Mouse (Mus musculus): ENCODE measurements at regions not wholly inside any gene's neighbourhood (a gene's known extent, or its start where the extent isn't known, plus 50 kb on each side); places are given as distances from the start of the nearest gene placed in this dataset.
"Not testable (repeated sequence)": the region's sequence is repeated elsewhere in the genome, so short reads cannot be mapped to it uniquely, and the experiment has no call there.

- no peak for ATAC-seq (ENCODE audit: insufficient read depth)
- Histone ChIP-seq H3K9ac (replicated peaks) (no peak overlapping the region), H3K4me2 (ENCODE audit: low read depth) (no peak overlapping the region), H3K4me1 (replicated peaks; ENCODE audit: control insufficient read depth in 2 of 2, insufficient read depth in 2 of 2, low read length in 1 of 2) (no peaks in the 10 kb centered on the region), H3K9me3 (ENCODE audit: control insufficient read depth, low read length) (no peaks in the 10 kb centered on the region), H3K36me3 (replicated peaks; ENCODE audit: control insufficient read depth, insufficient read depth, low read depth) (no peaks in the 10 kb centered on the region), H3K27me3 (ENCODE audit: control insufficient read depth, insufficient read depth, low read length) (no peaks in the 10 kb centered on the region), H3K4me3 (ENCODE audit: insufficient read depth in 1 of 2, low read depth in 2 of 2, low read length in 2 of 2) (no peak overlapping the region), H3K27ac (no peak overlapping the region)
- TF ChIP-seq EP300 (IDR thresholded peaks at IDR 0.05; ENCODE audit: low read depth) (no peak), CTCF (IDR thresholded peaks at IDR 0.05; ENCODE audit: low read depth) (no peak)
- no peak for DNase-seq (ENCODE audit: low read depth in 3 of 3, low spot score in 3 of 3)
- WGBS (ENCODE audit: insufficient replicate concordance): 56% methylated on average over 3 of the region's 3 CpGs
Observed at GRCm38 (mm10) chr16:42515929-42516328, 175.5 kb upstream of the Gap43 start.

GRCm38 (mm10) chr16:42505107-42505506 lies 164.7 kb upstream of the Gap43 start:
- DNase-seq (ENCODE audit: low read depth in 3 of 3, low spot score in 3 of 3) (no peak), ATAC-seq (ENCODE audit: insufficient read depth) (no peak)
- no peaks in the 10 kb centered on the region for H3K36me3 ChIP-seq (replicated peaks; ENCODE audit: control insufficient read depth, insufficient read depth, low read depth)
- WGBS (ENCODE audit: insufficient replicate concordance): 55% methylated on average over 9 of the region's 9 CpGs
- H3K4me2 ChIP-seq (ENCODE audit: low read depth): no peak overlapping the region
- TF ChIP-seq EP300 (IDR thresholded peaks at IDR 0.05; ENCODE audit: low read depth) (no peak), CTCF (IDR thresholded peaks at IDR 0.05; ENCODE audit: low read depth) (no peak)
- no peaks in the 10 kb centered on the region for H3K9me3 ChIP-seq (ENCODE audit: control insufficient read depth, low read length)
- H3K4me1 ChIP-seq (replicated peaks; ENCODE audit: control insufficient read depth in 2 of 2, insufficient read depth in 2 of 2, low read length in 1 of 2): no peaks in the 10 kb centered on the region
- no peak overlapping the region for H3K9ac ChIP-seq (replicated peaks)
- no peak overlapping the region for H3K27ac ChIP-seq
- no peaks in the 10 kb centered on the region for H3K27me3 ChIP-seq (ENCODE audit: control insufficient read depth, insufficient read depth, low read length)
- H3K4me3 ChIP-seq (ENCODE audit: insufficient read depth in 1 of 2, low read depth in 2 of 2, low read length in 2 of 2): no peak overlapping the region

- Histone ChIP-seq H3K27ac (no peak overlapping the region), H3K9ac (replicated peaks) (no peak overlapping the region), H3K4me1 (replicated peaks; ENCODE audit: control insufficient read depth in 2 of 2, insufficient read depth in 2 of 2, low read length in 1 of 2) (no peaks in the 10 kb centered on the region), H3K27me3 (ENCODE audit: control insufficient read depth, insufficient read depth, low read length) (no peaks in the 10 kb centered on the region), H3K4me3 (ENCODE audit: insufficient read depth in 1 of 2, low read depth in 2 of 2, low read length in 2 of 2) (no peak overlapping the region), H3K4me2 (ENCODE audit: low read depth) (no peak overlapping the region), H3K9me3 (ENCODE audit: control insufficient read depth, low read length) (no peaks in the 10 kb centered on the region), H3K36me3 (replicated peaks; ENCODE audit: control insufficient read depth, insufficient read depth, low read depth) (no peaks in the 10 kb centered on the region)
- DNase-seq (ENCODE audit: low read depth in 3 of 3, low spot score in 3 of 3) (no peak), ATAC-seq (ENCODE audit: insufficient read depth) (no peak)
- no peak for TF ChIP-seq CTCF (IDR thresholded peaks at IDR 0.05; ENCODE audit: low read depth)
- no peak for TF ChIP-seq EP300 (IDR thresholded peaks at IDR 0.05; ENCODE audit: low read depth)
- 56% methylated on average over 2 of the region's 2 CpGs for WGBS (ENCODE audit: insufficient replicate concordance)
Observed at GRCm38 (mm10) chr16:42501713-42502112, 161.3 kb upstream of the Gap43 start.

- not testable (repeated sequence) for H3K4me1 ChIP-seq (replicated peaks; ENCODE audit: control insufficient read depth in 2 of 2, insufficient read depth in 2 of 2, low read length in 1 of 2); ATAC-seq (ENCODE audit: insufficient read depth); H3K4me3 ChIP-seq (ENCODE audit: insufficient read depth in 1 of 2, low read depth in 2 of 2, low read length in 2 of 2); H3K9ac ChIP-seq (replicated peaks); DNase-seq (ENCODE audit: low read depth in 3 of 3, low spot score in 3 of 3); H3K9me3 ChIP-seq (ENCODE audit: control insufficient read depth, low read length); H3K27ac ChIP-seq; H3K36me3 ChIP-seq (replicated peaks; ENCODE audit: control insufficient read depth, insufficient read depth, low read depth); H3K4me2 ChIP-seq (ENCODE audit: low read depth); H3K27me3 ChIP-seq (ENCODE audit: control insufficient read depth, insufficient read depth, low read length)
- WGBS (ENCODE audit: insufficient replicate concordance): 27% methylated on average over 3 of the region's 3 CpGs
Observed at GRCm38 (mm10) chr16:42501109-42501508, 160.7 kb upstream of the Gap43 start.

GRCm38 (mm10) chr16:42499514-42499913 lies 159.1 kb upstream of the Gap43 start:
- no peak overlapping the region for H3K4me3 ChIP-seq (ENCODE audit: insufficient read depth in 1 of 2, low read depth in 2 of 2, low read length in 2 of 2)
- H3K9me3 ChIP-seq (ENCODE audit: control insufficient read depth, low read length): no peaks in the 10 kb centered on the region
- H3K27me3 ChIP-seq (ENCODE audit: control insufficient read depth, insufficient read depth, low read length): no peaks in the 10 kb centered on the region
- TF ChIP-seq CTCF (IDR thresholded peaks at IDR 0.05; ENCODE audit: low read depth) (no peak), EP300 (IDR thresholded peaks at IDR 0.05; ENCODE audit: low read depth) (no peak)
- WGBS (ENCODE audit: insufficient replicate concordance): 72% methylated on average over 6 of the region's 6 CpGs
- no peak overlapping the region for H3K9ac ChIP-seq (replicated peaks)
- H3K4me2 ChIP-seq (ENCODE audit: low read depth): no peak overlapping the region
- no peaks in the 10 kb centered on the region for H3K4me1 ChIP-seq (replicated peaks; ENCODE audit: control insufficient read depth in 2 of 2, insufficient read depth in 2 of 2, low read length in 1 of 2)
- DNase-seq (ENCODE audit: low read depth in 3 of 3, low spot score in 3 of 3) (no peak), ATAC-seq (ENCODE audit: insufficient read depth) (no peak)
- H3K27ac ChIP-seq: no peak overlapping the region
- no peaks in the 10 kb centered on the region for H3K36me3 ChIP-seq (replicated peaks; ENCODE audit: control insufficient read depth, insufficient read depth, low read depth)

GRCm38 (mm10) chr16:42498368-42498767 lies 157.9 kb upstream of the Gap43 start:
- Histone ChIP-seq H3K27me3 (ENCODE audit: control insufficient read depth, insufficient read depth, low read length) (no peaks in the 10 kb centered on the region), H3K27ac (no peak overlapping the region), H3K36me3 (replicated peaks; ENCODE audit: control insufficient read depth, insufficient read depth, low read depth) (no peaks in the 10 kb centered on the region), H3K9me3 (ENCODE audit: control insufficient read depth, low read length) (no peaks in the 10 kb centered on the region), H3K9ac (replicated peaks) (no peak overlapping the region), H3K4me1 (replicated peaks; ENCODE audit: control insufficient read depth in 2 of 2, insufficient read depth in 2 of 2, low read length in 1 of 2) (no peaks in the 10 kb centered on the region), H3K4me3 (ENCODE audit: insufficient read depth in 1 of 2, low read depth in 2 of 2, low read length in 2 of 2) (no peak overlapping the region), H3K4me2 (ENCODE audit: low read depth) (no peak overlapping the region)
- ATAC-seq (ENCODE audit: insufficient read depth) (no peak), DNase-seq (ENCODE audit: low read depth in 3 of 3, low spot score in 3 of 3) (no peak)
- TF ChIP-seq EP300 (IDR thresholded peaks at IDR 0.05; ENCODE audit: low read depth) (no peak), CTCF (IDR thresholded peaks at IDR 0.05; ENCODE audit: low read depth) (no peak)
- WGBS (ENCODE audit: insufficient replicate concordance): 73% methylated on average over 2 of the region's 2 CpGs
